Mouse (Mus musculus): ENCODE results near the gene Pcna. TPM values are rescaled to one million over a fixed set of nuclear protein-coding genes. Genes with fewer than 3 reads are reported as not detected.

Pcna gene
- polyA plus RNA-seq, 1 experiment from 2014 or later: 284 TPM

DNA sequence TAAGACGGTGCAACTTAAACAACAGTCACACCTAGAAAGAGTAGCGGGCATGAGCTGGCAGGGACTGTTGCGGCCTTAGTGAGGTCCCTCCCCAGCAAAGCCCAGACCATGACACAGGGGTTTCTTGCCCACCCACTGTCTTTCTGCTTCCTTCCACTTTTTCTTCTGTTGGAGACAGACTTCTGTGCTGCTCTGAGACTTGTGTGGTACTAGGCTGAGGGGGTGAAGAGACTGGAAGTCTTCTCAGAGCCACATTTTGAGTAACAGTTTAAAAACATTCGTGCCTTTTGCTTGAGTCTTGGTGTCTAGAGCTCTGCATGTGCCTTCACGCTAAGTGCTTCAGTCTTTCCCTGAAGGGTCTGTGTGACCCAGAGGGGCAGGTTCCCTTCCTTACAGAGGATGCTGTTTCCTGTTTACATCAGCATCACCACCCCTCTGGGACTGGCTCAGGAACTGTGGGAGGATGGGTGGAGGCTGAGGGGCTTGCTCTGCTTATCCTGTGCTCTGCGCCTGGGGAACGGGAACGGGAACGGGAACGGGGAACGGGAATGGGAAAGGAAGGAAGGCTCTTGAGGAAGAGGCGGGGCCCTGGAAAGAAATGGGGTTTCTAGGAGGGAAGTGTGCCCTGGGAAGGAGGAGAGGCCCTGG lies 31.5 kb upstream of the Pcna start:
- 46% methylated on average over 12 of the region's 12 CpGs for WGBS

DNA sequence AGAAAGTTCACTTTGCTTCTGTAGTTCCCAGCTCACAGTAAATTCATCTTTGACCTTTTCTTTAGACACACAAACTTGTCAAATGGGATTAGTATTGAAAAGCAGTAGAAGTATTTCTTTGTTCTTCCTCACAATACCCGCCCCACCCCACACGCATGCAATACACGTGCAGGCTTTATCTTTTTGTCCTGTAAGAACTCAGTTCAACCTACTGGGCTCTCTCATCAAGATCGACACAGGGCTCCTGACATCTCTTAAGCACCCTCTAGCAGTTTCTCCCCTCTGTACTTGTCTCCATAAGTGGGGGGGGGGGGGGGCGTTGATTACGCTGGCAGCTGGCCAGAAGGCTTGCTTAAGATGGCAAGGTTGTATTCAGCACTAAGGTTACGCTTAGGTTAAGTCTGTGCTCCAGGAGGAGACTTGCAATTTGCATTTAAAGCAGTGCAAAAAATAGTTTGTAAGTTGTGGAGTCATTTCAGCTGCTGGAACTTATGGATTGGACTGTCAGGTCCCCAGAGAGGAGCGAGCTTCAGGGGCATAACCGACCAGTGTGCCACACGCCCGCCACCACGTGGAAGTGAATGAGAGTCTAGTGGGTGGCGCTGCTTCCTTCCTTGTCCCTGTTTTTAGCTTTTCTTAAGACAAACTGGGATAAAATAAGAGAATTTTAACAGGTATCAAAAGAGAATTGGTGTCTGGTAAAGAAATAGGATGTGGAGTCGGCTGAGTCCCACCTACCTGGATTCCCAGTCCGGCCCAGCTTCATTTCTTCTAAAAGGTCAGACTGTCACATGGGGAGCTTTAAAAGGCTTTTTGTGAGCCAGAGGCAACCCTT lies 30.3 kb upstream of the Pcna start:
- ATAC-seq (ENCODE audit: borderline replicate concordance, extremely low read depth, low FRiP score, low TSS enrichment): peak; percentile 55; the same call in 1 of the 2 replicates
- peak overlapping the region; percentile 20; the same call in 1 of the 2 replicates for H3K4me2 ChIP-seq
- peaks cover 50% of the 10 kb centered on the region for H3K4me1 ChIP-seq

More for the DNA sequence above, 31.5 kb upstream of the Pcna start:
- H3K4me2 ChIP-seq: peak overlapping the region; percentile 4; the same call in 1 of the 2 replicates
- no peak overlapping the region for H3K9ac ChIP-seq
- H3K27ac ChIP-seq: peak overlapping the region; percentile 80
- peaks cover 46% of the 10 kb centered on the region for H3K4me1 ChIP-seq
- no peaks in the 10 kb centered on the region for H3K27me3 ChIP-seq
- ATAC-seq (ENCODE audit: borderline replicate concordance, extremely low read depth, low FRiP score, low TSS enrichment): peak; percentile 62; the same call in 1 of the 2 replicates
- H3K9me3 ChIP-seq: no peaks in the 10 kb centered on the region
- H3K36me3 ChIP-seq: no peaks in the 10 kb centered on the region
- no peak overlapping the region for H3K4me3 ChIP-seq

DNA sequence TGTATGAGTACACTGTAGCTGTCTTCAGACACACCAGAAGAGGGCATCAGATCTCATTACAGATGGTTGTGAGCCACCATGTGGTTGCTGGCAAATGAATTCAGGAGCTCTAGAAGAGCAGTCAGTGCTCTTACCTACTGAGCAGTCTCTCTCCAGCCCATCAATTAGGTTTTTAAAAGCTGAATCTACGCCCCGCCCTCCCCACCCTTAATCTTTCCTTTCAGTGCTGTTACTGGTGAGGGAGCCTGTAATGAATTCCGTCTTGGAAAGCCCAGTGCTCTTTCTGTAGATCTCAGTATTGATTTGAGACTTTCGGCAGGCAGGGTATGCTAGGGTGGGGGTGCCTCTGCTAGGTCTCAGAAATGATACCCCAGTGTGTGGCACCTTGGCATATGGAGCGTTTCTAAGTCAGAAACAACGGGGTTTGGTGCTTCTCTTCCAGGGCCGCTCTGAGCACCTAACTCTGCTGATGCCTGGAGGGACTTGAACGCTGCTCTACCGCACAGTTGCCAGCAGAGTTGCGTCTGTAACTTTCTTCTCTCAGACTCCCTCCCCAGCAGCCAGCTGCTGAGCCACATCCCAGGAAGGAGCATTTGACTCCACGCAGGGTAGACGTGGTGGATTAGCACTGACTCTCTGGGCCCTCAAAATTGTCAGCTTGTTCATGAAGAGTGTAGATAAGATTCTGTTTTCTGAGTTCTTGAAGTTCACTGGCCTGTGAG lies 29.5 kb upstream of the Pcna start:
- Histone ChIP-seq H3K4me1 (peaks cover 50% of the 10 kb centered on the region), H3K27ac (peak overlapping the region; percentile 80), H3K9ac (no peak overlapping the region), H3K36me3 (no peaks in the 10 kb centered on the region), H3K27me3 (no peaks in the 10 kb centered on the region), H3K4me2 (peak overlapping the region; percentile 20; the same call in 1 of the 2 replicates), H3K4me3 (no peak overlapping the region), H3K9me3 (no peaks in the 10 kb centered on the region)
- WGBS: 30% methylated on average over 12 of the region's 12 CpGs
- ATAC-seq (ENCODE audit: borderline replicate concordance, extremely low read depth, low FRiP score, low TSS enrichment): no peak

More for the DNA sequence above, 30.3 kb upstream of the Pcna start:
- no peaks in the 10 kb centered on the region for H3K27me3 ChIP-seq
- no peaks in the 10 kb centered on the region for H3K36me3 ChIP-seq
- H3K9ac ChIP-seq: no peak overlapping the region
- peak overlapping the region; percentile 80 for H3K27ac ChIP-seq
- WGBS: 46% methylated on average over 15 of the region's 15 CpGs
- no peak overlapping the region for H3K4me3 ChIP-seq
- H3K9me3 ChIP-seq: no peaks in the 10 kb centered on the region

DNA sequence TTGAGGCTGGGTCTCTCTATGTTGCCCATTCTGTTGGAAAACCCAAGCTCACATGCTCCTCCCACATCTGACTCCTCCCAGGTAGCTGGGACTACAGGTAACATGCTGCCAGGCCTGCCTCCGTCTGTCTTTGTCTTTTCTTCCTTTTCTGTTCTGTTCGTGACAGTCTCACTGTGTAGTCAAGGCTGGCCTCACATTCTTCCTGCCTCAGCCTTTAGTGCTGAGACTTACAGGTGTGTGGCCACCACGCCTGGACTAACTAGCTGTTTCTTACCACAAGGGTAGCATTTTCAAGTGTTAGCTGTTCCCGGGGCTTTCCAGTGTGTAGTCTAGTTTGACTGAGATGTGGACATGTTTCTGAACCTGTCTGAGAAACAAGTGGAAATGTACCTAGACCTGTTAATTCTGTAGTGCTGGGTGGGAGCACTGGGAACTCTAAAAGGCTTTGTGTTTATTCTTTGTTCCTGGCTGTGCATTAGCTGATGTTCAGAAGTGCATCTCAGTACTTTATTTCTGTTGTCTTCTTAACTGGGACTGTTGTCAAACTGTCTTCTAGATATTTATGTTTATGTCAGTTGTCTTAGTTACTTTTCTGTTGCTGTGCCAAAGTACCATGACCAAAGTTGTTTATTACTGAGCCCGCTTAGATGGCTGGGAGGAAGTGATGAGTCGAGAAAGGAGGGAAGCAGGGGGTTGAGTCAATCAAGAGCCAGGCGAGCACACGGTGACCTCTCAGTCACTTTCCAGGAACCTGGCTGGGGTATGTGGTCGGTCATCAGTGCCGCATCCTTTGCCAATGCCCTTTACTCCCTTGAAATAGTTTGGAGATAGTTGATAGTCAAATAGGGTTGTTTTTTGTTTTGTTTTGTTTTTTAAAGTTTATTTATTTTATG lies 28.7 kb upstream of the Pcna start:
- Histone ChIP-seq H3K9ac (no peak overlapping the region), H3K27ac (no peak overlapping the region), H3K4me1 (peaks cover 50% of the 10 kb centered on the region), H3K36me3 (no peaks in the 10 kb centered on the region), H3K4me2 (no peak overlapping the region), H3K27me3 (no peaks in the 10 kb centered on the region), H3K9me3 (no peaks in the 10 kb centered on the region), H3K4me3 (no peak overlapping the region)
- 58% methylated on average over 10 of the region's 10 CpGs for WGBS
- no peak for ATAC-seq (ENCODE audit: borderline replicate concordance, extremely low read depth, low FRiP score, low TSS enrichment)

DNA sequence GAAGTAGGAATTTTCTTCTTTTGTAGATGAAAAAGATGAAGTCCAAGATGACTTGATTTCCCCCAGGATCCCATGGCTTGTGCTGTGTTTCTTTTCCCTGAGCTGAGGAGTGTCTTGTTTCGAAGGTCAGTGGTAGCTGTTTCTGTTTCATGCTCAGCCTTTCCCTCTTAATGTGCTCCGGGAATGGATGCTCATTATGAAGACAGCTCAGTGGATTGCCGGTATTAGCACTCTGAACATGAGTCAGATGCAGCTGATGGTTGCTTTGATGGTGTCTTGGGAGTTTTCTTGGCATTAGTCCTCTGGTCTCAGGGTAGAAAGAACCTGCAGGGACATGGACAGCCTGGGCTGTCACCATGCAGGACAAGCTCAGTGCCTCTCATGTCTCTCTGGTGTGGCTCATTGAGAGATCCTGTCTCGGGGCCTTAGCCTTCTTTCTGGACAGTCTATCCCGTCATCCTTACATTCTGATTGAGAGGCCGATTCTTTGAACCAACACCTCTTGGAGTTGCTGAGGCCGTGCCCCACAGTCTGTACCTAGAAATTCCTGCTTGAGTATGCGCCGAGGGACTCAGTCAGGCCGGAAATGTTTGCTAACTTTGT lies 27.5 kb upstream of the Pcna start:
- 82% methylated on average over 10 of the region's 10 CpGs for WGBS
- H3K27ac ChIP-seq: no peak overlapping the region
- no peaks in the 10 kb centered on the region for H3K9me3 ChIP-seq
- peaks cover 47% of the 10 kb centered on the region for H3K4me1 ChIP-seq
- ATAC-seq (ENCODE audit: borderline replicate concordance, extremely low read depth, low FRiP score, low TSS enrichment): no peak
- H3K4me2 ChIP-seq: no peak overlapping the region
- no peak overlapping the region for H3K4me3 ChIP-seq
- no peaks in the 10 kb centered on the region for H3K36me3 ChIP-seq
- no peak overlapping the region for H3K9ac ChIP-seq
- no peaks in the 10 kb centered on the region for H3K27me3 ChIP-seq

DNA sequence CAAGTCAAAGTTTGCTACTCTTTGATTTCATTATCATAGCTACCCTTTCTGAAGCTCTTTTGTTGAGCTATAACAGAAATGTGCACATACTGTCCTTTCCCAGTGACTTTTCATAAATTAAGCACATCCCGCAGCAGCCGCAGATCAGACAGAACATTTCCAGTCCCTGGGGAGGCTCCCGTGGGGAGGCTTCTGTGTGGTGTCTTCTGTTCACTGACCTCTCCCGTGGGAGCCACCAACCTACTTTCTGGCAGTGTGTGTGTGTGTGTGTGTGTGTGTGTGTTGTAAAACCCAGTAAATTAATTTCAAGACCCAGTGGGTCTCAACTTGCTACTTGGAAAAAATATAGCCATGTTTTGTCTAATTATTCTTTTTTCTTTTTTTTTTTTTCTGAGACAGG lies 26.9 kb upstream of the Pcna start:
- no peaks in the 10 kb centered on the region for H3K36me3 ChIP-seq
- no peak overlapping the region for H3K27ac ChIP-seq
- no peak overlapping the region for H3K4me3 ChIP-seq
- peaks cover 42% of the 10 kb centered on the region for H3K4me1 ChIP-seq
- no peaks in the 10 kb centered on the region for H3K27me3 ChIP-seq
- ATAC-seq (ENCODE audit: borderline replicate concordance, extremely low read depth, low FRiP score, low TSS enrichment): no peak
- no peak overlapping the region for H3K9ac ChIP-seq
- WGBS: 65% methylated on average over 4 of the region's 4 CpGs
- no peaks in the 10 kb centered on the region for H3K9me3 ChIP-seq
- no peak overlapping the region for H3K4me2 ChIP-seq

DNA sequence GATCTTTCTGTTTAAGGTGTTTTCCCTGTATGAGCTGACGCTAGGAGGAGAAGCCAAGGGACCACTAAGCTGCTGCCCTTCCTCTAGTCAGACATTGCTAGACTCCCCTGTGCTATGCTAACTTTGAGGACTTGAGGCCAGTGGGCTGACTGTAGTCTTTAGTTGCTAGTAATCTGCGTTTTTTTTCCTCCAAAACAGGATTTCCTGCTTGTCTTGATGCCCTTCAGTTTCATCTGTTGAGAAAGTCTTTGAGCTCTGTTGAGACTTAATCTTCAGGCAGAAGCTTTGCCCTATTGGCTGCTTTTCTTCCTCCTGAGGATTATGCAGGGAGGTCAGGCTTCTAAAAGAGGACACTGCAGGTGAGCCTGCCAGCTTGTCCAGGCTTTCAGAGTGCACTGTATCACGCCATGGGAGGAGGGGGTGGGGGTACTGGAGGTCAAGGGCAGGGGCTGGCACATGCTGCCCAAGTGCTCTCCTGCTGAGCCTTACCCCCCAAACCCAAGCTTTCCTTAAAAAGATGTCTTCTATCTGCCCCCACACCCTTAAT lies 26.3 kb upstream of the Pcna start:
- ATAC-seq (ENCODE audit: borderline replicate concordance, extremely low read depth, low FRiP score, low TSS enrichment): no peak
- H3K9me3 ChIP-seq: no peaks in the 10 kb centered on the region
- no peaks in the 10 kb centered on the region for H3K27me3 ChIP-seq
- 60% methylated on average over 3 of the region's 3 CpGs for WGBS
- H3K9ac ChIP-seq: no peak overlapping the region
- H3K36me3 ChIP-seq: no peaks in the 10 kb centered on the region
- no peak overlapping the region for H3K4me3 ChIP-seq
- no peak overlapping the region for H3K27ac ChIP-seq
- H3K4me2 ChIP-seq: no peak overlapping the region
- H3K4me1 ChIP-seq: peaks cover 36% of the 10 kb centered on the region

DNA sequence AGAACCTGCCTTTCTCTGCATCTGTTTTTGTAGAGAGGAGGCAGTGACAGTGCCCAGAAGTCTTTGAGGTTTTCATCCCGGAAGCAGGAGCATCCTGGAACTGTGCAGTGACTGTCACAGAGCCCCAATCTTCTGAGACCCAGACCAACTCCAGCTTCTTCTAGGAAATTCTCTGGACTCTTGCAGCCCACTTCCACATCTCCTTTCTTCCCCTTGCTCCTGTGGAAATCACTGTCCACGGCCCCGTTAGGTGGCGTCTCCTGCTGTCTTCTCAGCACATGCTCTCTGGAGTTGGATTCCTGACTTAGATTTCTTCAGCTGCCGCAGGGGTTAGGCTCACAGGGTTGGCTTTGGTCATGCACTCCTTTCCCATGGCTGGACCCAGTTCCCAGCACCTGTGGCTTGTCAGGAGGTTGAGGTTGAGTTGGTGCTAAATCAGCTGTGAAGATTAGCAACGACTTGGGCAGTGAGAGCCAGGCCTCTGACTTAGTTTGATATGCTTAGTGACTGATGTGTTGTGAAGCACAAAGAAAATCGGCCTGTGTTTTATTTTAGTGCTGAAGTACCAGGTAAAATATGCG lies 25.2 kb upstream of the Pcna start:
- Histone ChIP-seq H3K9me3 (no peaks in the 10 kb centered on the region), H3K27me3 (no peaks in the 10 kb centered on the region), H3K4me2 (no peak overlapping the region), H3K4me3 (no peak overlapping the region), H3K36me3 (no peaks in the 10 kb centered on the region), H3K27ac (no peak overlapping the region), H3K4me1 (peaks cover 26% of the 10 kb centered on the region), H3K9ac (no peak overlapping the region)
- 74% methylated on average over 8 of the region's 8 CpGs for WGBS
- ATAC-seq (ENCODE audit: borderline replicate concordance, extremely low read depth, low FRiP score, low TSS enrichment): no peak

DNA sequence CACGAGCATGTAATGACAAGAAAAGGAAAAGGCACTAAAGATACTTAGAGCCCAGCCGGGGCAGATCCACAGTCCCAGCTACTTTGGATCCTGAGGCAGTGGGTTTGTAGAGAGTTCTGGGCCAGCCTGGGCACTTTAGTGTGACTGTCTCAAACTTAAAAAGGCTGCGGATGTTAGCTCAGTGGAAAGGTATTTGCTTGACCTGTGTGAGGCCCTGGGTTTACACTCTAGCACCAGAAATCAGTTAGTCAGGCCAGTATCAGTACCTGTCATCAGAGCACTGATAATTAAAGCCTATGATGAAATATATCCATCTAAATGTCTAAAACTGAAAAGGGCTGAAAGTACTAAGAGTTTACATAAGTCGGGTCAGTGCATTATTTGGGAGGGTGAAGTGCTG lies 23.1 kb upstream of the Pcna start:
- Histone ChIP-seq H3K27ac (no peak overlapping the region), H3K9ac (no peak overlapping the region), H3K9me3 (no peaks in the 10 kb centered on the region), H3K4me1 (peaks cover 17% of the 10 kb centered on the region), H3K27me3 (no peaks in the 10 kb centered on the region), H3K36me3 (no peaks in the 10 kb centered on the region), H3K4me2 (no peak overlapping the region), H3K4me3 (no peak overlapping the region)
- 58% methylated on average over 4 of the region's 4 CpGs for WGBS
- no peak for ATAC-seq (ENCODE audit: borderline replicate concordance, extremely low read depth, low FRiP score, low TSS enrichment)

DNA sequence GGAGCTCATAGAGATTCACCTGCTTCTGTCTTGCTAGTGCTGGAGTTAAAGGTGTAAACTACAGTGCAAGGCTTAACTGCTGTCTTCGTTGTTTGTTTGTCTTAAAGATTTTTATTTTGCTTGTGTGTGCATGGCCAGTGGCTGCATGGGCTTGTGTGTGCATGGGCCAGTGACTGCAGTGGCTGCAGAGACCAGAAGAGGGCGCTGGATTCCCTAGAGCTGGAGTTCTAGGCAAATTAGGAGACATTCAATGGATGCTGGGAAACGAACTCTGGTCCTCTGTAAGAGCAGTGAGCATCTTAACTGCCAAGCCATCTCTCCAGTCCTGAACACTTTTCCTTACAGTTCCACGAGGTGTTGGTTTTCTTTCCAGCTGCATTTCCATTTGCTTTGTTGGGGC lies 22.4 kb upstream of the Pcna start:
- Histone ChIP-seq H3K9ac (no peak overlapping the region), H3K27me3 (no peaks in the 10 kb centered on the region), H3K4me3 (no peak overlapping the region), H3K4me2 (no peak overlapping the region), H3K27ac (no peak overlapping the region), H3K36me3 (no peaks in the 10 kb centered on the region), H3K9me3 (no peaks in the 10 kb centered on the region), H3K4me1 (peaks cover 17% of the 10 kb centered on the region)
- WGBS: 77% methylated on average over 4 of the region's 4 CpGs
- ATAC-seq (ENCODE audit: borderline replicate concordance, extremely low read depth, low FRiP score, low TSS enrichment): no peak
